Mouse (Mus musculus) heart, postnatal 0 days (tissue): ENCODE measurements around the gene Gabpb1.

Experiments used
- CTCF ChIP-seq: IDR thresholded peaks from 2 replicates; pipeline ENCODE4 v1.5.1; 2016; ENCODE audit warnings: antibody characterized with exemption, control low read depth, low read depth
- EP300 ChIP-seq: IDR thresholded peaks from 2 replicates; pipeline ENCODE4 v1.6.1; 2016; ENCODE audit warnings: antibody characterized with exemption, low read depth

DNA sequence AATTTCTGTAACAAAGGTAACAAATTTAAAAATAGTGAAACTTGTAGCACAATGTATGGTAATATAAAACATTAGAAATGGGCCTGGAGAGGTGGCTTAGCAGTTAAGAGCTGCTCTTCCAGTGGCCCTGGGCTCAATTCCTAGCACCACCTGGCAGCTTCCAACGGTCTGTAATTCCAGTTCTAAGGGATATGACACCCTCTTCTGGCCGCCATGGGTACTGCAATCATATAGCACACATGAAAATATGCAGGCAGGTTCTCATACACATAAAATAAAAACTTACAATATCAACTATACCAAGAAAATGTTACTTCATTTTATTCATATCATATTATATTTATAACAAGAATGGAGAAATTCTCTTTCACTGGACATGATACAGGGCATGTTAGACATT, 35.8 kb downstream of the Gabpb1 start:
- no peak for TF ChIP-seq CTCF
- no peak for TF ChIP-seq EP300
